In the genomic region with DNA sequence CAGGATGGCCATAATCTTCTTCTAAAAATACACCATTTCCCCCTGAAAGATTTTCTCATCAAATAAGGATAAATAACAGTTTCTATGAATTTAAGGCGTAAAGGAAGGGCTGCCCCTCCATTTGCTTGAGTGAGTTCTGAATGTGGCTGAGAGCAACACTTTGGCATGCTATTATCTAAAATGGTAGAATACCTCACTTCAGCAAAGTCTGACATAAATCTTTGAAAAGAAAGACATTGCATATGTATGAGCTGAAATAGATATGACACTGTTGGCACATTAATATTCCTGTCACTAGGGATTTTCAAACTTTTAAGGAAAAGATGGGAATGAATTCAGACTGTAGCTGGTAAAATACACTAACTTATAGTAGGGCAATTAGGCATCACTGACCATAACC, we compare ENCODE assay signal across 29 mouse cellular contexts.
DNase-seq lines count a peak whose midpoint lies in the region; ATAC-seq and TF ChIP-seq lines count a peak whose summit lies in the region.
"Had no signal": no experiment of that assay in that cellular context is flagged by ENCODE, and none has a peak within 500 bp of the region (broad histone marks: within the 10 kb centered on the region; RNA-seq: fewer than 3 reads in every experiment).

No protein-coding gene starts in this region.

- H3K9ac ChIP-seq in forebrain, embryonic 15.5 days (replicated peaks), result no peak overlapping the region
- H3K9ac ChIP-seq in forebrain, embryonic 13.5 days, result no peak overlapping the region
- H3K9ac ChIP-seq in midbrain, embryonic 14.5 days (replicated peaks; ENCODE audit: low read length), result no peak overlapping the region
- H3K9ac ChIP-seq: embryonic facial prominence, embryonic 12.5 days; embryonic facial prominence, embryonic 15.5 days; heart, embryonic 12.5 days; heart, embryonic 15.5 days; hindbrain, embryonic 13.5 days; intestine, embryonic 15.5 days had no signal

- DNase-seq in midbrain, embryonic 14.5 days, result peak; percentile 13
- DNase-seq in midbrain, embryonic 10.5 days (ENCODE audit: low spot score), result no peak
- DNase-seq in brain, embryonic 14.5 days (ENCODE audit: low read depth), result peak; percentile 41
- DNase-seq in retina, postnatal 1 day, result peak; percentile 9
- DNase-seq in urinary bladder, postnatal 25 days (ENCODE audit: low spot score), result no peak
- DNase-seq: adrenal gland, postnatal 10 days; adrenal gland, postnatal 36 days; B cell, adult 2 months; cerebellum, adult 11 months; cerebellum, adult 2 months; cerebellum, adult 9-11 months; cerebellum, postnatal 25 days; gastrocnemius, postnatal 14 days; heart, adult 11 months; heart, postnatal 10 days; heart, postnatal 36 days had no signal

- no peaks in the 10 kb centered on the region for H3K36me3 ChIP-seq in forebrain, embryonic 15.5 days
- no peaks in the 10 kb centered on the region for H3K36me3 ChIP-seq in forebrain, embryonic 13.5 days (ENCODE audit: poor library complexity, severe bottlenecking)
- no peaks in the 10 kb centered on the region for H3K36me3 ChIP-seq in midbrain, embryonic 14.5 days (ENCODE audit: control insufficient read depth, insufficient read depth, low read length)
- no peaks in the 10 kb centered on the region for H3K36me3 ChIP-seq in midbrain, embryonic 10.5 days
- H3K36me3 ChIP-seq: embryonic facial prominence, embryonic 12.5 days; embryonic facial prominence, embryonic 15.5 days; G1E; heart, embryonic 12.5 days; heart, embryonic 15.5 days; hindbrain, embryonic 10.5 days; hindbrain, embryonic 13.5 days; intestine, embryonic 15.5 days had no signal

- no peaks in the 10 kb centered on the region for H3K27me3 ChIP-seq in forebrain, embryonic 15.5 days
- H3K27me3 ChIP-seq in forebrain, embryonic 13.5 days, result no peaks in the 10 kb centered on the region
- no peaks in the 10 kb centered on the region for H3K27me3 ChIP-seq in midbrain, embryonic 14.5 days (ENCODE audit: control insufficient read depth, insufficient read depth, low read length)
- H3K27me3 ChIP-seq in midbrain, embryonic 10.5 days (ENCODE audit: low read depth, poor library complexity, severe bottlenecking), result no peaks in the 10 kb centered on the region
- H3K27me3 ChIP-seq: CH12.LX; embryonic facial prominence, embryonic 12.5 days; embryonic facial prominence, embryonic 15.5 days; heart, embryonic 12.5 days; heart, embryonic 15.5 days; hindbrain, embryonic 13.5 days; intestine, embryonic 15.5 days had no signal

- no peak for TF ChIP-seq CTCF in brain, embryonic 14.5 days (IDR thresholded peaks at IDR 0.05; ENCODE audit: borderline replicate concordance, extremely low read depth, insufficient read depth, insufficient read length)

- 0 out of 2 replicates have a peak, but pooled peaks have one; percentile 51 for ATAC-seq in forebrain, embryonic 15.5 days (replicated peaks)
- no peak for ATAC-seq in forebrain, embryonic 13.5 days
- no peak for ATAC-seq in midbrain, embryonic 14.5 days (ENCODE audit: low FRiP score, low TSS enrichment)
- ATAC-seq: hindbrain, embryonic 16.5 days; intestine, embryonic 15.5 days; Patski had no signal

- H3K4me2 ChIP-seq in forebrain, embryonic 15.5 days (replicated peaks), result no peak overlapping the region
- no peak overlapping the region for H3K4me2 ChIP-seq in forebrain, embryonic 13.5 days
- H3K4me2 ChIP-seq in midbrain, embryonic 14.5 days (ENCODE audit: low read length), result no peak overlapping the region
- H3K4me2 ChIP-seq: embryonic facial prominence, embryonic 12.5 days; embryonic facial prominence, embryonic 15.5 days; heart, embryonic 12.5 days; heart, embryonic 15.5 days; hindbrain, embryonic 13.5 days; intestine, embryonic 15.5 days had no signal

- WGBS in forebrain, embryonic 15.5 days, result 21% methylated on average over 1 of the region's 1 CpGs
- 28% methylated on average over 1 of the region's 1 CpGs for WGBS in forebrain, embryonic 13.5 days
- WGBS in midbrain, embryonic 14.5 days, result 33% methylated on average over 1 of the region's 1 CpGs
- 41% methylated on average over 1 of the region's 1 CpGs for WGBS in midbrain, embryonic 10.5 days

- H3K27ac ChIP-seq in forebrain, embryonic 15.5 days (replicated peaks), result no peak overlapping the region
- H3K27ac ChIP-seq in forebrain, embryonic 13.5 days, result no peak overlapping the region
- no peak overlapping the region for H3K27ac ChIP-seq in midbrain, embryonic 14.5 days (replicated peaks; ENCODE audit: low read depth, low read length)
- no peak overlapping the region for H3K27ac ChIP-seq in midbrain, embryonic 10.5 days (replicated peaks)
- H3K27ac ChIP-seq: embryonic facial prominence, embryonic 12.5 days; embryonic facial prominence, embryonic 15.5 days; heart, embryonic 15.5 days; hindbrain, embryonic 10.5 days; hindbrain, embryonic 13.5 days; intestine, embryonic 15.5 days had no signal

- no peak for TF ChIP-seq POLR2A in brain, embryonic 14.5 days (IDR thresholded peaks at IDR 0.05; ENCODE audit: borderline replicate concordance, extremely low read depth, insufficient read depth, insufficient read length, poor library complexity, severe bottlenecking)

- no peaks in the 10 kb centered on the region for H3K4me1 ChIP-seq in forebrain, embryonic 15.5 days
- H3K4me1 ChIP-seq in forebrain, embryonic 13.5 days, result peaks cover 3% of the 10 kb centered on the region; the same call in 1 of the 2 replicates
- H3K4me1 ChIP-seq in midbrain, embryonic 14.5 days (ENCODE audit: control insufficient read depth, insufficient read depth, low read length), result no peaks in the 10 kb centered on the region
- H3K4me1 ChIP-seq in midbrain, embryonic 10.5 days, result peaks cover 6% of the 10 kb centered on the region; the same call in 1 of the 2 replicates
- H3K4me1 ChIP-seq: embryonic facial prominence, embryonic 12.5 days; embryonic facial prominence, embryonic 15.5 days; heart, embryonic 12.5 days; heart, embryonic 15.5 days; hindbrain, embryonic 10.5 days; hindbrain, embryonic 13.5 days; intestine, embryonic 15.5 days had no signal

- H3K4me3 ChIP-seq in forebrain, embryonic 15.5 days, result no peak overlapping the region
- H3K4me3 ChIP-seq in forebrain, embryonic 13.5 days, result no peak overlapping the region
- no peak overlapping the region for H3K4me3 ChIP-seq in midbrain, embryonic 14.5 days (replicated peaks; ENCODE audit: low read depth, low read length)
- H3K4me3 ChIP-seq in midbrain, embryonic 10.5 days, result no peak overlapping the region
- H3K4me3 ChIP-seq: embryonic facial prominence, embryonic 12.5 days; embryonic facial prominence, embryonic 15.5 days; heart, embryonic 12.5 days; heart, embryonic 15.5 days; hindbrain, embryonic 10.5 days; hindbrain, embryonic 13.5 days; intestine, embryonic 15.5 days had no signal

- H3K9me3 ChIP-seq in forebrain, embryonic 15.5 days, result no peaks in the 10 kb centered on the region
- H3K9me3 ChIP-seq in forebrain, embryonic 13.5 days (replicated peaks), result no peaks in the 10 kb centered on the region
- no peaks in the 10 kb centered on the region for H3K9me3 ChIP-seq in midbrain, embryonic 14.5 days (ENCODE audit: control insufficient read depth, low read length)
- H3K9me3 ChIP-seq in midbrain, embryonic 10.5 days (replicated peaks), result no peaks in the 10 kb centered on the region
- H3K9me3 ChIP-seq: embryonic facial prominence, embryonic 12.5 days; embryonic facial prominence, embryonic 15.5 days; G1E; heart, embryonic 12.5 days; heart, embryonic 15.5 days; hindbrain, embryonic 10.5 days; hindbrain, embryonic 13.5 days; intestine, embryonic 15.5 days had no signal

Comparison
In these comparisons a context has a peak if more than half of its experiments do, and no peak if none do; other contexts are left out.
1. DNase-seq: peak in midbrain, embryonic 14.5 days (single experiment), brain, embryonic 14.5 days (single experiment) and retina, postnatal 1 day (single experiment); none in midbrain, embryonic 10.5 days (single experiment) and urinary bladder, postnatal 25 days (single experiment).